Mouse (Mus musculus) yolk sac, embryonic 10.5 days (tissue): ENCODE results near the gene Kcne1.
A peak's percentile ranks its signal among the peaks of the same experiment; 100 is the strongest.

ENCODE experiments used
- DNase-seq: peaks from one replicate; pipeline ENCODE4 v3.0.0-alpha.2; 2017; ENCODE audit warnings: low spot score

Kcne1 gene

GRCm38 (mm10) chr16:92305519-92305918, 53.7 kb downstream of the Kcne1 start:
- no peak for DNase-seq

GRCm38 (mm10) chr16:92302506-92302905, 56.8 kb downstream of the Kcne1 start:
- DNase-seq, result no peak

- no peak for DNase-seq
Measured at GRCm38 (mm10) chr16:92301989-92302388, 57.3 kb downstream of the Kcne1 start.

GRCm38 (mm10) chr16:92301412-92301806, 57.9 kb downstream of the Kcne1 start:
- DNase-seq, result no peak

- DNase-seq, result peak; percentile 95
Measured at GRCm38 (mm10) chr16:92300649-92301411, 58.4 kb downstream of the Kcne1 start, which contains the start of gene Smim11. Gene Smim11, plus strand, starts transcription at chr16:92301286.
